Mouse (Mus musculus) spleen, adult 2 months (tissue): ENCODE data around the gene Per1.

Source experiments
- CTCF ChIP-seq: fragments of 200-500 bp; IDR thresholded peaks from 2 replicates; pipeline ENCODE4 v1.5.1; 2011; ENCODE audit warnings: mild to moderate bottlenecking, inconsistent platforms; ENCODE audit not compliant: insufficient read depth, insufficient read length, insufficient replicate concordance; ENCODE audit errors: extremely low read depth
- POLR2A ChIP-seq: fragments of 200-500 bp; IDR thresholded peaks from 2 replicates; pipeline ENCODE4 v1.6.1; 2011; ENCODE audit warnings: low read depth, low read length, inconsistent platforms

GRCm38 (mm10) chr11:69073065-69073888, 21.7 kb upstream of the Per1 start:
- TF ChIP-seq CTCF (no peak), POLR2A (peak; percentile 97)
